ENCODE assay signal across 22 mouse cellular contexts in genomic region chr15:77342005-77342404, GRCm38 (mm10). TPM values are rescaled to one million over a fixed set of nuclear protein-coding genes. Genes with fewer than 3 reads are reported as not detected.
DNase-seq lines count a peak whose midpoint lies in the region; ATAC-seq and TF ChIP-seq lines count a peak whose summit lies in the region.
"Had no signal": no experiment of that assay in that cellular context is flagged by ENCODE, and none has a peak within 500 bp of the region (broad histone marks: within the 10 kb centered on the region; RNA-seq: fewer than 3 reads in every experiment).

No protein-coding gene starts in this region.

- ATAC-seq in erythroblast, adult 5-6 weeks (replicated peaks; ENCODE audit: low FRiP score, poor library complexity, severe bottlenecking) = no peak
- ATAC-seq: activated CD4-positive, CD25-positive, alpha-beta regulatory T cell, adult 4 months; forebrain, embryonic 15.5 days had no signal

- peak; percentile 47 for TF ChIP-seq CTCF in gastrocnemius, adult 2 months (IDR thresholded peaks at IDR 0.05)
- peak; percentile 61 for TF ChIP-seq CTCF in layer of hippocampus, adult 2 months (conservative IDR thresholded peaks at IDR 0.05)

- no peak overlapping the region for H3K27ac ChIP-seq in gastrocnemius, adult 2 months
- H3K27ac ChIP-seq in layer of hippocampus, adult 2 months = no peak overlapping the region
- H3K27ac ChIP-seq: forebrain, embryonic 15.5 days; limb, embryonic 12.5 days; midbrain, embryonic 10.5 days; stomach, embryonic 15.5 days had no signal

- intact Hi-C loops in gastrocnemius, adult 2 months (cut with DNase I) = loop anchor here (2.0 kb wide), 1 partner anchor 17 kb away; no protein-coding TSS in a partner anchor
- intact Hi-C loops in gastrocnemius, postnatal 36 days (cut with DNase I) = no loop called here

- DNase-seq in gastrocnemius, adult 2 months = no peak
- DNase-seq in gastrocnemius, postnatal 36 days = no peak
- DNase-seq in layer of hippocampus, adult 2 months (ENCODE audit: low spot score in 2 of 2) = no peak
- no peak for DNase-seq in layer of hippocampus, postnatal 25 days (ENCODE audit: extremely low spot score in 1 of 2, low spot score in 1 of 2)
- peak; percentile 18 for DNase-seq in thymus, postnatal 4 days
- DNase-seq in thymus, postnatal 10 days (ENCODE audit: low spot score in 2 of 2) = no peak
- DNase-seq in right cerebral cortex, adult 2 months (ENCODE audit: low spot score in 2 of 2) = no peak
- DNase-seq: adrenal gland, postnatal 36 days; cerebellum, postnatal 10 days; embryo, embryonic 11 days; gastrocnemius, postnatal 14 days; heart, postnatal 4 days; kidney, postnatal 4 days; layer of hippocampus, postnatal 36 days; spleen, adult 18-20 months; thymus, postnatal 36 days had no signal

- no peak overlapping the region for H3K4me3 ChIP-seq in gastrocnemius, adult 2 months
- no peak overlapping the region for H3K4me3 ChIP-seq in layer of hippocampus, adult 2 months
- H3K4me3 ChIP-seq: forebrain, embryonic 15.5 days; limb, embryonic 12.5 days; midbrain, embryonic 10.5 days; stomach, embryonic 15.5 days had no signal

RNA-seq across cellular contexts. Expression of gene Rbfox2, which starts 35.2 kb away (rescaled TPM):
- total RNA-seq in gastrocnemius, adult 2 months (2021) = 10 to 100 TPM; 48.2 to 78.6 TPM
- total RNA-seq in gastrocnemius, postnatal 36 days (2021) = 10 to 100 TPM; 44.2 to 63.3 TPM
- 100 to 1,000 TPM; 243 TPM for total RNA-seq in layer of hippocampus, adult 2 months (2021)
- 100 to 1,000 TPM; 220 to 233 TPM for total RNA-seq in layer of hippocampus, postnatal 25 days (2021)
- not detected in 2 replicates for total RNA-seq in erythroblast, adult 5-6 weeks (2015; ENCODE audit: low replicate concordance)
- total RNA-seq in erythroblast, adult 5-6 weeks (2017; ENCODE audit: low replicate concordance) = not detected in 2 replicates

RNA-seq across cellular contexts. Expression of gene Apol7a, which starts 56.9 kb away (rescaled TPM):
- total RNA-seq in gastrocnemius, adult 2 months (2021) = 1 to 10 TPM in 1 of 2 experiments, under 1 TPM in 1; 0.31 to 1.2 TPM
- total RNA-seq in gastrocnemius, postnatal 36 days (2021) = under 1 TPM; 0.26 to 0.59 TPM
- not detected for total RNA-seq in layer of hippocampus, adult 2 months (2021)
- total RNA-seq in layer of hippocampus, postnatal 25 days (2021) = not detected
- total RNA-seq in erythroblast, adult 5-6 weeks (2015; ENCODE audit: low replicate concordance) = not detected in 2 replicates
- total RNA-seq in erythroblast, adult 5-6 weeks (2017; ENCODE audit: low replicate concordance) = not detected in 2 replicates
- total RNA-seq: adrenal gland, postnatal 36 days had no signal

Comparison
In these comparisons a context has a peak if more than half of its experiments do, and no peak if none do; other contexts are left out.
1. RNA of gene Rbfox2, which starts 35.2 kb away (total RNA-seq): 243 TPM in layer of hippocampus, adult 2 months, 220 to 233 TPM in layer of hippocampus, postnatal 25 days, 48.2 to 78.6 TPM in gastrocnemius, adult 2 months and 44.2 to 63.3 TPM in gastrocnemius, postnatal 36 days; not detected in erythroblast, adult 5-6 weeks; every median in the first group is over 10 times any median in the second.